Mouse (Mus musculus): ENCODE data around the gene Ffar4. TPM values are rescaled to one million over a fixed set of nuclear protein-coding genes. Genes with fewer than 3 reads are reported as not detected.

The Ffar4 gene
- total RNA-seq (2021) = 10 to 100 TPM; 11.2 to 46.7 TPM
- long read RNA-seq, experiment 1, transcript Ffar4-201 (3 exons, 1,401 nt) = major isoform, 105 of 111 reads
- long read RNA-seq, experiment 1, partial matches to known transcripts = 4 of 111 reads
- long read RNA-seq, experiment 1, other reads (novel, unspliced or antisense) = 2 of 111 reads
- long read RNA-seq, experiment 2, transcript Ffar4-201 (3 exons, 1,401 nt) = major isoform, 7 of 7 reads
- long read RNA-seq, experiment 2, partial matches to known transcripts = 0 of 7 reads
- long read RNA-seq, experiment 2, other reads (novel, unspliced or antisense) = 0 of 7 reads

DNA sequence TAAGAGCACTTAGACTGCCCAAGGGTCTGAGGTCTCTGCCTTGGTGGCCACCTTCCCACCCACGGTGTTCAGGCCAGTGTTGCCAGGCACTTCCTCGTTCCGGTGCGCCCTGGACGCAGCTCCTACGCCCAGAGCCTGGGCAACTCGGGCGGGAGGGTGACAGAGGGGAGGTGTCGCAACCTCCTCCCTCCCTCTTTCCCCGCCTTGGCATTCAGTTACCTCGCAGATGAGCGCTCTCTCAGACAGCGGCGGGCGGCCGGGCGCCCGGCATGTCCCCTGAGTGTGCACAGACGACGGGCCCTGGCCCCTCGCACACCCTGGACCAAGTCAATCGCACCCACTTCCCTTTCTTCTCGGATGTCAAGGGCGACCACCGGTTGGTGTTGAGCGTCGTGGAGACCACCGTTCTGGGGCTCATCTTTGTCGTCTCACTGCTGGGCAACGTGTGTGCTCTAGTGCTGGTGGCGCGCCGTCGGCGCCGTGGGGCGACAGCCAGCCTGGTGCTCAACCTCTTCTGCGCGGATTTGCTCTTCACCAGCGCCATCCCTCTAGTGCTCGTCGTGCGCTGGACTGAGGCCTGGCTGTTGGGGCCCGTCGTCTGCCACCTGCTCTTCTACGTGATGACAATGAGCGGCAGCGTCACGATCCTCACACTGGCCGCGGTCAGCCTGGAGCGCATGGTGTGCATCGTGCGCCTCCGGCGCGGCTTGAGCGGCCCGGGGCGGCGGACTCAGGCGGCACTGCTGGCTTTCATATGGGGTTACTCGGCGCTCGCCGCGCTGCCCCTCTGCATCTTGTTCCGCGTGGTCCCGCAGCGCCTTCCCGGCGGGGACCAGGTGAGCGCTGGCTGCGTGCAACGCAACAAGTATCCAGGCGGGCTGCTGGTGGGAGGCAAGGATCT lies at the start of gene Ffar4:
Gene Ffar4, plus strand, starts transcription at position 214 of the 901 bp plus-strand sequence.
- DNase-seq = peak; percentile 78

DNA sequence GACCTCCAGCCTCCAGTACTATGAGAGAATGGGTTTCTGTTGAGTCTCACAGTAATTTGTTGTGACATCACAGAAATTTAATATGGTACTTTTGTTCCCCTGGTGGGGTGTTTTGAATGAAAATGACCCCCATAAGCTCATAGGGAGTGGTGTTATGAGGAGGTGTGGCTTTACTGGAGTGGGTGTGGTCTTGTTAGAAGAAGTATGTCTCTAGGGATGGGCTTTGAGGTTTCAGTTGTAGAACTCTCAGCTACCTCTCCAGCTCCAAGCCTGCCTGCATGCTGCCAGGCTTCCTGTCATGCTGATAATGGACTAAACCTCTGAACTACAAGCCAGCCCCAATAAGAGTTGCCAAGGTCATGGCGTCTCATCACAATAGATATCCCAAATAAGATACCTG lies 47.2 kb upstream of the Ffar4 start:
- no peak for DNase-seq

DNA sequence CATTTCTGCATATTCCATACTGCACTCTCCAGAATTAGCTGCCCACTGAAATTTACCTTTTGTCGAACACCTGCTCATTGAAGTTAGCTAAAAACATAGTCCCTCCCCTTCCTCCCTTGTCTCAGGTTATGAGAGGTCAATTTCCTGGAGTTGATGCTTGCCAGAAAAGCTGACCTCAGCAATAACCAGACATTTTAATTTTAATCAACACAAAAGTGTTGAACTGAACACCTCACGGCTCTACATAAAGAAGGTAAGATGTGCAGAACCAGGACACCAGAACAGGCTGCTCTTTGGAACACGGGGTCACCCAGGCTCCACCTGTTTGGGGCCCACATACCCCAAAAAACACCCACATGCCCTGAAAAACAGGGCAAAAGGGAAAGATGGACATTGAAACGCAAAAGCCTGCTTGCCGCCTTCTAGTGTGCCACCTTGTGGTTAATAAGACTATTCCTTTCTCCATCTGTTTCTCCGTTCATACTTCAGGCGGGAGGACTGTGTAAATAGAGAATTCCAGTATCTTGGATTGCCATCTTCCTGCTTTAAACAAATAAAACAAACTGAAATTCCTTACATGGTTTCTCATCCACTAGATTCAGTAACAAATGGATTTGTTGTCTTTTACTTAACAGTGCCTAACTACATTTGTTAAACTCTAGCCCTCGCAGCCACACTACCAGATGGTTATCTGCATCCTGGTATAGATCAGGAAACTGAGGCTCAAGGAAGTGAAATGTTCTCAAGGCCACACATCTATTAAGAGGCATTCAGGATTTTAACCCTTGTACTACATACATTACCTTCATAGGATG lies 43.4 kb upstream of the Ffar4 start:
- no peak for DNase-seq

DNA sequence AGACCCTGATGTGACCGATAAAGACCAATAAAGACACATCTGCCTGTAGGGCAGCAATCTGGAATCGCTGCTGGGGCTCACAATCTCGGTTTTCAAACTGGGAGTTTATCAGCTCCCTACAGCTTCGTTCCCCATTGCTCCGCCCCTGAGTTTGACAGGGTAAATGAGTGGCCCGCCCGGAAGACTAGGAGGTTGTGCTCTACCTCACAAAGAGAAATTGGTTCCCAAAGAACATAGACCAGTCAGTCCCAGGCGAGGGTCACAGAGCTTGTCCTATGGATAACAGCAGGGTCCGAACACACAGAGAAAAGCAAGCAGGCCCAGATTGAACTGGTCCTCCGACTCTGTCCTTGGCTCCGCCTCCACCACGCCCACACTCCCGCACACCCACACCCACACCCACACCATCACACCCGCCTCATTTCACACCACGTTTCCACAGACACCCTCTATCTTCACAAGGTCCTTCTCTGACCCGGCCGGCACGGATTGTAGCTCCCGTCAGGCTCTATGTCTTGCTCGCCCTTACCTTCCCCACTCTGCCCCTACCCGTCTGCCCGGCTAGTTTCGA lies 42.6 kb upstream of the Ffar4 start:
- DNase-seq = peak; percentile 83

DNA sequence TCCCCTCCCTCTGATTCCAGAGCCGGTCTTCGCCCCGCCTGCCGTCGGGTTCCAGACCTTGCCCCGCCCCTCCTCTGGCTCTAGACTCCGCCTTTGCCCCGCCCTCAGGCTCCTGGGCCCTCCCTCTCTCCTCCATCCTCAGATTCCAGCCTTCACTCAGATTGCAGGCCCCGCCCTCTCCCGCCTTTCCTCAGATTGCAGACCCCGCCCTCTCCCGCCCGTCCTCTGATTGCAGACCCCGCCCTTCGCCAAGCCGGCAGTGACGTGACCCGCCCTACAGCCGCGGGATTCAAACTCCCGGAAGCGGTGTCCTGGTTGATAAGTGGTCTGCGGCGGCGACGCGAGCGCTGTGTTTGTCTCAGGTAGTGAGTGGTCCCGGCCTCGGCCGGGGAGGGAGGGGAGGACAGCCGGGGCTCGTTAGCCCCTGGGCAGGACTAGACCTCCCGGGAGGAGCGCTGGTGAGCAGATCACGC lies 42.1 kb upstream of the Ffar4 start, which contains the start of gene Cep55:
Gene Cep55, plus strand, starts transcription at position 292 of the 473 bp plus-strand sequence.
- DNase-seq = peak; percentile 97

DNA sequence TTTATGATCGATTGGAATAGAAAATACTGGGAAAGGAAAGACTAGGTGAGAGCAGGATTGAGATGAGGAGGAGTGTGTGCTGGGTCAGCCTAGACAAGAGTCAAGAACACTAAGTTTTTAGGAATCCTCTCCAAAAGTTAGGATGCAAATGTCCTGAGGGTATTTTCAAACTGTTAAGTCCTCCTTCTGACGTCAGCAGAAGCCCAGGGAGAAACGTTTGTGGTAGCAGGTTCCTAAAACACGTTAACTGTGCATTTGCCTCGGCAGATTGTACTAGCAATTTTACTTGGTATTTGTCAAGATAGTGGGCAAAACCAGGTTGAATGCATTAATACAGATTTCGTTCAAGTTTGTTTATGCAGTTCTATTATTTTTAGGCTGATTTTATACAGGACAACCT lies 41.1 kb upstream of the Ffar4 start:
- no peak for DNase-seq

DNA sequence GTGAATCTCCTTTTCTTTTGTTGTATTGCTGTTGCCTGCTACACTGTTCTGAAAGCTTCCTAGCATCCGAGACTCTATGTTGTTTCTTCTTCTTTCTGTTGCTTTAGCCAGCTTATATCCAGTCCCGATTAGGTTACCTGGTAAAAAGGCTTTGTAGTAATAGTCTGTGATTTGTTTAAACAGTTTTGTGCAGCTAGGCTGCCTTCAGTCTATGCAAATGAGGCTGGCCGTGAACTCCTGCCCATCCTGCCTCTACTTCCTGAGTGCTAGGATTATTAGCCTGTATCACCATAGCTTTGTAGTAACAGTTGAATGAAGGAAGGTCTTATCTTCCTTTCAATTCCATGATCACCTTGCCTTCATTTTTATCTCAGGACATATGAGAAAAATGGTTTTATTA lies 40.6 kb upstream of the Ffar4 start:
- no peak for DNase-seq

DNA sequence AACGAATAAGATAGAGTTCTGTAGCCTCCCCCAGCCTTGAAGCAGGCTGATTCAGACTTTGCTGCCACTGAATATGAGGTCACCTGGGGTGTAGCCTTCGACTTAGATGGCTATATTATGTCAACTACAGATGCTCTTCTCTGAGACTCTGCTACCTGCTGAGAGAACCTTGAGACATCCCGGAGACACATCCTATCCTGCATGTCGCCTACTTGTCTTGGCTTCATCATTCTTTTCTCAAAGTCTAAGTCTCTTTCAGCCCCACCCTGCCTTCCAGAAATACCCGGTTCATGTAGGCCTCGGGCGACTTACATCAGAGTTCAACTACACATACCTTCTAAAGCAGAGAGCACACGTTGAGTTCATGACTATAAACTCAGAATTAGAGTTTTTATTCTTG lies 39.9 kb upstream of the Ffar4 start:
- no peak for DNase-seq

DNA sequence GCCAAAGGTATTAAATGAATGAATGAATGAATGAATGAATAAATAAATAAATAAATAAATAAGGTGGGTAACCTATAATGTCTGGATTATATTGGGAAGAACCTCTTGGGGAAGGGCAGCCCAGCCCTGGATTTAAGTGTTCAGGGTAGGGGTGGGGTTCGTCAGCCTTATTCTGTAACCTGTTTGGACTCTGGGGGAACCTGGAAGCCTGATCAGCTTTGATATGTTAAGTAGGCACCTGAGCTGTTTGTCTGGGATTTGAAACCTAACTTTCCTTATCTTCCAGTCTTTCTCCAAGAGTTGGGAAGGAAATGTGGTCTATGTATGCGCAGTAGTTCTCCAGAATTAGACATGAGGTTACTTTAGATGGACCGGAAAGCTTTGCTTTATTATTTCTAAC lies 33.7 kb upstream of the Ffar4 start:
- no peak for DNase-seq

DNA sequence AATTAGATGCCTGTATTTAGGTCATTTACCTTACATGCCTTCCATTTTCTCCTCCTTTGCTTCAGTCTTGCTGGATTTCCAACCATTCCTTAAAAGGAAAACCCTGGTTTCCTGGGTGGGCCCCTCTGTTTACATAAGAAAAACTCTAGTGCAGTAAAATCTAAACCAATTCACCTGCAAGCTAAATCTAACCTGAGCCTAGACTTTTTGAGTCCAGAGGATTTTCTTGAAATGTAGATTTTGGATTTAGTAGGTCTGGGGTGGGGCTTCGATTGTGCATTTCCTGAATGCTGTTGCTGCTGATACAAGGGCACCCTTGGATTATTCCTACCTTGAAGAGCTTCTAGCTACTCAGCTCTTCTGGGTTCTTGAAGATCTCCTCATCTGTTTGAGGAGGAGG lies 32.8 kb upstream of the Ffar4 start:
- DNase-seq = no peak

DNA sequence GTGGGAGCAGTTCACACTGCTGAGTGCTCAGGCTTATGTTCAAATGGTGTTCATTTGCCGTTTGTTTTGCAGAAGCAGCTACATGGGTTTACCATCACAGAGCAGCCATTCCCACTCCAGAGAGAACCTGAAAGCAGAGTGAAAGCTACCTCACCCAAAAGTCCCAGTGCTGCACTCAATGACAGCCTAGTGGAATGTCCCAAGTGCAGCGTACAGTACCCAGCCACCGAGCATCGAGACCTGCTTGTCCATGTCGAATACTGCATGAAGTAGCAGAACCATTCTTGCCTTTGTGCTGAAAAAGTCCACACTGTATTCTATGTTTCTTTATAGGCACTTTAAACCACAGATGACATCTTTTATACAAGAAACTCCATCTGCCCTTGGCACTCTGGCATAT lies 23.6 kb upstream of the Ffar4 start:
- no peak for DNase-seq

DNA sequence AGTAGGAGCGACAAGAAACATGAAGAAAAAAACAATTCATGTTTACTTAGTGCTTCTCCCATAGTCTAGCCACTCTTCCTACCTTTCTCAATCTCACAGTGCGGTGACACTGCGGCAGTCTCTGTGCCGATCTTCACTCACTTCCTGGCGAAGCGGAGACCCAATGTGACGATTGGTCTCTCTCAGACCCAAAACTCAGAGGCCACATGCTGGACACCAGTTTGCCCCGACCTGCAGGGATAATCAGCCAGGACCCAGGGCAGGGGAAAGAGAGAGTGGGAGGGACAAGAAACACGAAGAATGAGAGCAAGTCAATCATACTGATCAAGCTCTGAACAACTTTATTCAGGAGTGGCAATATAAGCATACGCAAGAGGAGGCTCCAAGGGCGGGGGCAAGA lies 21.8 kb upstream of the Ffar4 start:
- no peak for DNase-seq

DNA sequence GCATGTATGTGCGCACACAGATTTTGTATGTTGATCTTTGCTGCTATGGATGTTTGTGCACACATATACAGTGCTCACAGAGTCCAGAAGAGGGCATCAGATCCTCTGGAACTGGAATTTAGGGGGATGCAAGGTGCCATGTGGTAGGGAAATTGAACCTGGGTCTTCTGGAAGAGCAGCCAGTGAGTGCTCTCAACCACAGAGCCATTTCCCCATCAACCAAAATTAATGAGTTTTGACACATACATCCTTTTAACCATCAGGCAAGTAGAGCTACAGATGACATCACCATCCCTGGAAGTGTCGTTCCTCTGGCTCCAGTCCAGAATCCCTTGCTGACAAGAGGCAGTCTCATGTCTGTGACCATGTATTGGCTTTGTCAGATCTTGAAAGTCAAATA lies 20.6 kb upstream of the Ffar4 start:
- DNase-seq = peak; percentile 37

DNA sequence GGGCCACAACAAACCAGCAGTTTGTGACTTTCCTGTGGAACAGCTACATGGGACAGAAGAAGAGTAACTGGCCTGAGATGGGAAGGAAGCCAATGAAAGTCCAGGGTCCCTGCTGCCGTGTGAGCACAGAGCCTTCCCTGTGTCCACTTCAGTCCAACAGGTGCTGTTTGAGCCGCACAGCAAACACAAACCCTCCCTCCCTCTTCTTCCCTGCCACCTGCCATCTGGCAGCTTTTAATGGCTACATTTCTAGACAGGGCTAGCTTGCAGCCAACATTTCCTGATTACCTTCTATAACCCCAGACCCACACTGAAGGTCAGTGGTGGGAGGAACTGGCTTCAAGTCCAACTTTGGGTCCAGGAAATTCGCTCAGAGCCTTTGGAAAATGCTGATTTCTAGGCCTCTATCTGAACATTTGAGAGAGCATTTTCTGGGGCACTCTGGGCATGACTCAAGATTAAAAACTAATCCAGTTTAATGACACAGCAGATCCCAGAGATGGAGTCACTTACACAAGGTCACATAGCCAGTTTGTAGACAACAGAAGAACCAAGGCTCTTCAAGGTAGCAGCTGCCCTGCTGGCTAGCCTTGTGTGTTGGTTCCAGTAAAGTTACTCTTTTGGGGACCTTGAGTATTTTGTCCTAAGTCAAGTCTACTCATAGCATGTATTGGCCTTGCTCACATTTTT lies 18.9 kb upstream of the Ffar4 start:
- no peak for DNase-seq

DNA sequence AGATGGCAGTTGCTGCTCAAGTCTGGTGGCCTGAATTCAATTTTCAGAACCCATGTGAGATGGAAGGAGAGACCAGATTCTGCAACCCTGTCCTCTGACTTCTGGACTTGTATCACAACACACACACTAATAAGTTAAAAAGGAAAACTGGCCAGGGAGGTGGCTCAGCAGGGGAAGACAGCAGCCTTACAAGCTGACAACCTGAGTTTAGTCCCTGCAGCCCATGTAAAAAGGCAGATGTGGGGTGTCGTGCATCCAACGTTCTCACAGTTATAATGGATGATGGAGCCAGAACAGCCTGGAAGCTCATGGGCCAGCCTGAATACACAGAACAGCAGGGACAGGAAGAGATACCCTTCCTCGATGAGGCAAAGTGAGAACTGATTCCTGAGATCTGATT lies 15.5 kb upstream of the Ffar4 start:
- no peak for DNase-seq

DNA sequence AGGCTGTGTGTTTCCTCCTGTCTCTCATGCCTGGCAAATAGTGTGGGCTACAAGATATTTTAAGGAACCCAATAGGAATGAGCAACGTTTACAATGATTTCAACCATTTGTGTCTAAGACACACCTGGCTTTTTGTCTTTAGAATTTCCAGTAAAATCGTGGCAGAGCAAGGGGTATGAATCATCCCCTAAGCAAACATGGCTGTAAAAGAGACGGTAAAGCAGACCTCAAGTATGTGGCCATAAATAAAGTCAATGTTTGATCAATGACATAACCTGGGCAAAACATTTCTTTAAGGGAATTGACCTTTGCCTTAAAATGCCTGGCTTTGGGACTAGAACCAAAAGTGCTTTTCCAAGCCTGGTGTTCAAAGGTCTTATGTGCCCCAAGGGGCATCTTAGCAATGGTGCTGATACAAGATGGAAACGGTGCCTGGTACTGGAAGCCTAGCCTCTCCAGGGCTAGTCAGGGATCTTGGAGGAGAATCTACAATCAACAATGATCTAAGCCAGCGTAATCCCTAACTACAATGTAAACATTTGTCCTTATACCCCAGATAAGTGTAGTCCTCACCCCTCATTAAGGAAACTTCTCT lies 13.8 kb upstream of the Ffar4 start:
- DNase-seq = no peak

DNA sequence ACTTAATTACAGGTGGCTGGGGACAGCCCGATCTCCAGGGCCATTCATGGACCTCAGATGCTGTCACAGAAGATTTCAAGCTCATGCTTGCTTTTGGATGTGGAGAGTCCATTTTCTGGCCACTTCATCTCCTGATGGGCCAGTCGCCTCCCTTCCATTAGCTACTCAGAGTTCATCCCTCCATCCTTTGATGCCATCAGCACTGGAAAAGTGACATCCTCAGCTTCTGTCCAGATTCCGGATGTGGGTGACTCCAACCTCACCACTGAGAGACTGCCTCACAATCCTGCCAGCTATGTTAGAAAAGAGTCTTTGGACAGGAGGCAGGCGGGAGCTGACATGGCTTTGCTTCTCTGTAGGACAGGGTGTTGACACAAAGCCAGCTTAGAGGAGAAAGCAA lies 11.0 kb upstream of the Ffar4 start:
- DNase-seq = no peak

DNA sequence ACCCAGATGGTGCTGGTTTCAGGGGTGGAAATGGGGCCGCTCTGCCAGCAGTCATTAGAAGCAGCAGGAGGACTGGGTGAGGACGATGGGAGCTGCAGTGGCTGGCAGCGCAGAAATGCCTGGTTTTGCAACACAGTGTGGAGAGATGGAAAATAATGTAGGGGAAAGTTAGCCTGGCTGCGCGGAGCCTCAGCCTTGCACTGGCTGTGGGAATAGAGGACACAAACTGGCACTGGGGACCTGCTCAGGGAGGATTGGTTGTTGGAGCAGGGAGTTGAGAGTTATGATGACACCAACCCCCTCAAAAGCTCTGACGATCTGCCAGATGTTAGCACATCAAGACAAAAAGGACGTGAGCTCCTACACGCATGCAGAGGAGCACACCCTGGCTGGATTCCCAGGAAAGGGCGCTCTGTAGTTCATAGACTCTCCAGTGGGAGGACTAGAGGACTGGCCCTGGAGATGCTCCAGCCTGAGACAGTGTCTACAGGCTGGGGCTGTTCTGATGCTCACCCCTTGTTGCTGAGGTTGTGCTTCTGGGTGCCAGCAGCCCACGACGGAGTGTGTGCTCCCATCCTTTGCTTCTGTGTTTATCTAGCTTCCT lies 9.8 kb upstream of the Ffar4 start:
- peak; percentile 82 for DNase-seq

DNA sequence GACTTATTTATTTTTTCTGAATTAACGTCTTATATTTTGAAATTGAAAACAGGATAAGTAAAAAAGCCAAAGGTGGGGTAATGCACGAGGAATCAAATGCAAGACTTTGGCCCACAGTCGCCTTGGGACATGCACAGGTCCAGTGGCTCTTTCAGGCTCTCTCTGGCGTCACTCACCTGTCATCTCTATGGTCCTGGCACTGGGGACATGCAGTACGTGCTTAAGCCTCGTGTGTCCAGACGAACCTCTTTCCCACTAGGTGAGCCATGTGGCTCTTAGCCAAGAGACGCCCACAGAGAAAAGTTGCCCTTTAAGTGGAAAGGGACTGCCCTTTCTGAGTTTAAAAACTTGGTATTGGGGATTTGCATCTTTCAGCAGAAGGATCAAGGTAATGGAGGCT lies 7.5 kb upstream of the Ffar4 start:
- DNase-seq = peak; percentile 65

DNA sequence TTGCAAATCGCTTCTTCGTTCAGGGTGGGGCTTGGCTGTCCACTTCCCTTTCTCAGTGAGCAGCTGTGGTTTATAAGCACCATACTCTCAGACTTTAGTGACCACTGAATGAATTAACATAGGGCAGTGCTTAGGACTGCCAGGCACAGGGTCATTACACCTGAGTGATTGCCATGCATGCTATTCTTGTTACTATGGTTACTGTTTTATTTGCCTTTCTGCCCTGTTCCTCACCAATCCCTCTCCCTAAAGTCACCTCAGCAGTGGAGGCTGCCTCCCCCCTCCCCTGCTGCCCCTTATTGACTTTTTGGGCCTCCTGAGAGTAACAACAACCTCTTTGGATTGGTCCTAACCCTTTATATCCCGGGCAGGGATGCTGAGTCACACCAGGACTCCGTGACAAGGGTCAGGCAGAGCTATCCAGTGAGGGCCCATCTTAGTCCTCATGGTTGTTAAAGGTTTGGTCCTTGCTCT lies 5.3 kb upstream of the Ffar4 start:
- DNase-seq = no peak

DNA sequence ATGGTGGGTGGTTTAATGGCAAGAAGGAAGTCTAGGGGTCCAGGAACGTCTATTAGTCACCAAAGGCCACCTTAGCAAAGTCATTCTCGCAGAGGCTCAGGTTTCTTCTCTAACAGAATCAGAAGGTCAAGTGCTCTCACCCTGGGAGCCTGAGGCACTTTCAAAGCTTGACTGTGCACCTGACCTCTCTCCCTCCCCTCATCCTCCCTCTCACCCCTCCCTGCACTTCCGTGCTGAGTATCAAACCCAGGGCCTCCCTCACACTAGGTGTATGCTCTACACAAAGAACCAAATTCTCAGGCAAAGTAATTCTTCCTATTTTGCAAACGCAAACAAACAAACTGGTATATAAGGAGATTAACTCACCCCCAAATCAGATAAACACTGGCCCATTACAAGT lies 640 bp upstream of the Ffar4 start:
- no peak for DNase-seq

Measured in adrenal gland, postnatal 10 days (tissue).